Mouse (Mus musculus): Measurements from ENCODE around the gene Il1f9.
"Not testable (repeated sequence)": the region's sequence is repeated elsewhere in the genome, so short reads cannot be mapped to it uniquely, and the experiment has no call there.

Il1f9 gene

DNA sequence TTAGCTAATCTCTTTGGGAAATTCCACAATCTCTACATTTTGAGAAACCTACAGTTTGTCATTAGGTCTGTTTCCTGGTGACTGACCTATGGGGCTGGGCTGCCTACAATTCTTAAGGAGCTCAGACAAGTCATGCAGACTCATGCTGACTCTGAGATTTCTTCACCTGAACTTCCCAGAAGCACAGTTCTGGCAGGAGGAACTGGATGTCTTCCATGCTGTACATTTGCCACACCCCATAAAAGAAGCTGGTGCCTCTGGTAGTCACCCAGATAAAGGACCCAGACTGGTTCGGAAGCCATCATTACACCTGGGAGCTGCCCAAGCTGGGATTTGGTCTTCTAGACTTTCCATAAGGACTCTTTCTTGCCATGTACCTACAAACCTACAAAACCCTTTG lies at the start of gene Il1f9:
Gene Il1f9 (plus strand): TSS at position 301 of the 400 bp plus-strand sequence.
- DNase-seq, result no peak

GRCm38 (mm10) chr2:24152861-24153260 lies 33.4 kb upstream of the Il1f9 start, which contains the start of gene Il1f8:
TSS of gene Il1f8 (plus strand) at chr2:24153161.
- no peak for DNase-seq

- peak; percentile 32 for DNase-seq
Measured at GRCm38 (mm10) chr2:24181683-24182331, 4.5 kb upstream of the Il1f9 start.

- not testable (repeated sequence) for DNase-seq
Measured at GRCm38 (mm10) chr2:24182423-24183147, 3.7 kb upstream of the Il1f9 start.

GRCm38 (mm10) chr2:24184092-24184491 lies 2.2 kb upstream of the Il1f9 start:
- not testable (repeated sequence) for DNase-seq

DNA sequence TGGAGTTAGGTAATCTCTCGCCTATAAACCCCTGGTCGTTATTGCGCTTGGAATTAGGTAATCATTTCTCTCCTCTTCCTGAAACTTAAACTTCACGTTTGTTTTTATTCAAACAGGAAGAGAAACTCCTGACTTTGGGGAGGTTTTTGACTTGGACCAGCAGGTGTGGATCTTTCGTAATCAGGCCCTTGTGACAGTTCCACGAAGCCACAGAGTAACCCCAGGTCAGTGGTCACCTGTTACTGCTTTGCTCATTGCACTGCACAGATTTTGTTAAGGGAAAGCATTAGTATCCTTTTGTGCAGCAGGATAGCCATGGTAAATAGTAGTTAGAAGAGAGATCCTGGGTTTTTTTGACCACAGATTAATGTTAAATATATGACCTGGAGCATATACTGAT lies 1.3 kb downstream of the Il1f9 start:
- DNase-seq, result no peak

- DNase-seq, result no peak
Measured at GRCm38 (mm10) chr2:24188189-24188588, 1.9 kb downstream of the Il1f9 start.

DNA sequence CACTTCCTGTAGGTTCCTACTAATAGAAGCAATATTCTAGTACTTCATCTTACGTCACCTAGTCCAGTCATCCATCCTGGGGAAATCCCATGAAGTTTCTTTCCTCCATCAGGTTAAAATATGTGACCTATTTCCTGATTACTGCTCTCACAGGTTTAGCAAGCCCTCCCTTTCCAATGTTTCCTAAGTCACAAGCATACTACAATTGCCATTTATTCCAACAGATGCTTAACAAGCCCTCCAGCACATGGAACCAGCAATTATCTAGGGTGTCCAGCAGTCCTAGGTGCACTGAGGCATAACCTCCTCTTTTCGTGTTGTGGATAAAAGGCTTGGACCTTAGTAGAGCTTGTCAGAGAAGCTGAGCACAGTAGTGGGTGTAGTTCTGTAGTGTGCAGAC lies 28.8 kb downstream of the Il1f9 start, which contains the start of gene Il1f6:
Gene Il1f6 (plus strand): TSS at position 301 of the 400 bp plus-strand sequence.
- DNase-seq, result no peak

DNA sequence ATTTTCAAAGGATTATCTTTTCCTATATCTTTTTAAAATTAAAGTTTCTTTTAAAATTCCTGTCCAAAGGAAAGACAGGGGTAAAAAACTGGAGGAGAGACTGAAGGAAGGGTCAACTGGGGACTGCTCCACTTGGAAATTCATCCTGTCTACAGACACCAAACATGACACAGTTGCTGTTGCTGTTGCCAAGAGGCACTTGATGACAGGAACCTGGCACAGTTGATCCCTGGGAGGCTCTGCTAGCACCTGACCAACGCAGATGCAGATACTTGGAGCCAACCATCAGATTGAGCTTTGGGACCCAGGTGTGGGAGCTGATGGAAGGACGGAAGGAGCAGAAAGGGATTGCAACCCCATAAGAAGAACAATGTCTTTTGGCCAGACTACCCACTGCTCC lies 40.9 kb downstream of the Il1f9 start:
- DNase-seq, result no peak

Data from right cerebral cortex, postnatal 25 days (tissue).